Mouse (Mus musculus) heart, adult 18-20 months (tissue): ENCODE results near the gene Cox7b. TPM values are rescaled to one million over a fixed set of nuclear protein-coding genes. Genes with fewer than 3 reads are reported as not detected.
A peak's percentile ranks its signal among the peaks of the same experiment; 100 is the strongest.
"Not testable (repeated sequence)": the region's sequence is repeated elsewhere in the genome, so short reads cannot be mapped to it uniquely, and the experiment has no call there.

Experiments used
- DNase-seq, 2 experiments: peaks; one replicate each; pipeline ENCODE4 v3.0.0; 2021 to 2022; ENCODE audit warnings: mixed read lengths in 1 of 2
- long read RNA-seq, 2 experiments: library from polyadenylated mRNA; stranded (forward); transcript quantifications; one replicate each; pipeline ENCODE4 v2.0.0; 2021
- total RNA-seq, 2 experiments: library from RNA; stranded (reverse); gene quantifications; 2 replicates each; pipeline ENCODE4 v1.2.3; 2021

Cox7b gene
- total RNA-seq = 1,000 to 10,000 TPM; 1,613 to 1,714 TPM
- long read RNA-seq, experiment 1, transcript Cox7b-201 (3 exons, 1,001 nt) = major isoform, 2,045 of 2,287 reads
- long read RNA-seq, experiment 1, transcript Cox7b-203 (2 exons, 526 nt) = minor isoform, 20 of 2,287 reads
- long read RNA-seq, experiment 1, partial matches to known transcripts = 194 of 2,287 reads
- long read RNA-seq, experiment 1, other reads (novel, unspliced or antisense) = 28 of 2,287 reads
- long read RNA-seq, experiment 2, transcript Cox7b-201 (3 exons, 1,001 nt) = major isoform, 1,526 of 1,769 reads
- long read RNA-seq, experiment 2, transcript Cox7b-203 (2 exons, 526 nt) = minor isoform, 13 of 1,769 reads
- long read RNA-seq, experiment 2, partial matches to known transcripts = 209 of 1,769 reads
- long read RNA-seq, experiment 2, other reads (novel, unspliced or antisense) = 21 of 1,769 reads

DNA sequence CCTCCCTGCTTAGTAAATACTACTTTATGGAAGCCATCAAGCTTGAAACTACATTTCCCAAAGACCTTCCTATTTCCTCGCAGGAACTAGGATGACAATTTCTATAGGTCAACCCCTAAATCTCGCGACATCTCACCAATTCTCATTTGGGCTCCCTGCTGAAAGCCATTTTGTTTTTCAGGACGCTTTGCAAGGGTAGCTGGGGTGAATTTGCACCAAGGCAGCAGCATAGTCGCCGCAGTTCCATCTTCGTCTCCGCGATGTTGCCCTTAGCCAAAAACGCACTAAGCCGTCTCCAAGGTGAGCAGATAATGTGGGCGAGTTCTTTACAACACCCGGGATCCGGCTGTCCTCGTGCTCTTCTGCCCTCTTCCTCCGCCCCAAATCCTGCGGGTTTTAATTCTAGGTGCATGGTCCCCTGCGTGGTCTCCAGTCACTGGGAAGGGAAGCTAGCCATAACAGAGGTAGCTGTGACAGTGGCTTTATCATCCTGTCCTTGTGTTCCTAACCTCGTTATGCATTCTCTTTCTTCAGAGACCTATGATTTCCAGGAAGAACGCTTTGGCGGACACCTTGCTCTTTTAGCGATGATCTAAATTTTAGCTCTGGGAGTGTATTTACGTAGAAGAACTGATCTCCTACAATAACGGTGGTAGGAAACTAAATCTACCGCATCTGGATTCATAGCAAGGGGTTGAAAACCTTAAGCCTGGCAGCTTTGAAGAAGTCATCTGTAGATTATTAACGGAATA, at the start of gene Cox7b:
Gene Cox7b, plus strand, starts transcription at position 130 of the 752 bp plus-strand sequence.
- DNase-seq = peak; percentile 86 to 89

DNA sequence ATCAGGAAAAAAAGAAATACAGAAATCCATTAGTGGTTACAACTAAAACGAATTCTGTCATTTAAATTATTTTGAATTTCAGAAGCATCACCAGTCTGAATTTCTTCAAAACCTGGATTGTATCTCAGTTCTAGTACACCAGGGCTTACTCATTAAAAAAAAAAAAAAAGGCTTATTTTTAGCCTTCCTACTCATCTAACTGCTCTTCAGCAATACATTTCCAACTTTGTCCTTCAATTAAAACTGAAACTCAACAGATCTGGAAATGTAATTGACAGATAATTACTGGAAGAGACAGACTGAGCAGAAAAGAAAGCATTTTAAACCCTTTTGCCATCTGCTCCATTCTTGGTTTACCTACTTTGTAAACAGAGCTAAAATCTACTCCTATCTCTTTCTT, 13.9 kb upstream of the Cox7b start:
- no peak for DNase-seq

DNA sequence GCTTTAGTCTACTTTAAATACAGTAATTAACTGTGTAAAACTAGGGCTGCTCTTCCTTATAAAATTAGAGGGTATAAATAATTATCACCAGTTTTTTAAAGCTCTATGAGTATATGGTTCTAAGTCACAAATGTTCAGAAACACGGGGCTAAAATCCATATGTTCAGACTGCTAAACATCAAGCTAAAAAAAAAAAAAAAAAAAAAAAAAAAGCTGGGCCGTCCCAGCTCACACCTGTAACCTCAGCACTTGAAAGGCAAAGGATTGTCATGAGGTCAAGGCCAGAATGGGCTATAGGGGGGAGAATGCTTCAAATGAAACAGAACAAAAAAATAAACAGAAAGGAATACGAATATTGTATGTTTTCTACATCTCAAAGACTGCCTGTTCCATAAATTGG, 4.7 kb upstream of the Cox7b start:
- no peak for DNase-seq

GRCm38 (mm10) chrX:106011465-106012159, 3.9 kb upstream of the Cox7b start, which contains the start of gene Magt1:
Magt1 (minus strand) TSS chrX:106011906.
- peak; percentile 87 to 95 for DNase-seq

- no peak for DNase-seq
Measured at GRCm38 (mm10) chrX:106012559-106012958, 2.9 kb upstream of the Cox7b start.

DNA sequence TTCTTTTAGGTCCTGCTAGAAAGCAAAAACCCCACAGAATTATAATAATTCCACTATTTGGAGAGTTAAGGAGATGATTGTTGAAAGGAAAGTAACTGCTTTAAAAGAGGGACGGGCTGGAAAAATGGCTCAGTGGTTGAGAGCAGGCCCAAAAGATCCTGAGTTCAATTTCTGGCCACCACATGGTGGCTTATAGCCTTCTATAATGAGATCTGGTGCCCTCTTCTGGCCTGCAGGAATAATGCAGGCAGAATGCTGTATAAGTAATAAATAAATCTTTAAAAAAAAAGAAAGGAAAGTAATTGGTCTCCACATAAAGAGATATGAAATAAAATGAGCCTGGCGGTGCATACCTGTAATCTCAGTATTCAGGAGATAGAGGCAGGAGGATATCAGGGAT, 2.3 kb upstream of the Cox7b start:
- DNase-seq = peak; percentile 39 to 63

- DNase-seq = not testable (repeated sequence)
Measured at GRCm38 (mm10) chrX:106014741-106015377, 641 bp upstream of the Cox7b start.

DNA sequence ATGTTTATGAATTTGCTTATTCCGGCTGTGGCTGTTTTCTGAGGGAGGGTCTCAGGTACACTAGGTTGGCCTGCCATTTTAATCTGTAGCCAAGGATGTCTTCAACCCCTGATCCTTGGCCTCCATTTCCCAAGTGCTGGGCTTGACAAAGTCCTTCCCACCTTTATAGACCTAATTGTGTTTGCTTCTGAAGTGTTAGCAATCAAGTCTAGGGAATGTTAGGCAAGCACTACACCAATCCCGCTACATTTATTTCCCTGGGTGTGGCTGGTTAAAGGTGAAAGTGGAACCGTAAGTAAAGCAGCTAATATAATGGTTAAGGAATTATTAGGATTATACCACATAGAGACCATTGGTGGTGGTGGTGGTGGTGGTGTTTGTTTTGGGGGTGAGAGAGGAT, 1.6 kb downstream of the Cox7b start:
- DNase-seq = no peak

DNA sequence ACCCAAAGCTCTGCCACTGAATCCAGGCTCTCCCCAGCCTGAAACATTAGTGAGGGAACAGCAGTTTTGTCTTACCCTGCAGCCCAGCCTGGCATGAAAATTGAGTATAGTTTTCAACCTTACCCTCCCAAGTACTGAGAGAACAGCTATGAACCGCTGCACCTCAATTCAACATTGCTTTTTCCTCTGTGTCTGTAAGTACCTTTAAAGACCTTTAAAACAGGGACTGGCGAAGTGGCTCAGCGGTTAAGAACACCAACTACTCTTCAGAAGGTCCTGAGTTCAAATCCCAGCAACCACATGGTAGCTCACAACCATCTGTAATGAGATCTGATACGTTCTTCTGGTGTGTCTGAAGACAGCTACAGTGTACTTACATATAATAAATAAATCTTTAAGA, 2.0 kb downstream of the Cox7b start:
- DNase-seq = no peak

GRCm38 (mm10) chrX:106026418-106027342, 11.2 kb downstream of the Cox7b start, which contains the start of gene Atp7a:
Atp7a (plus strand) TSS chrX:106027276.
- peak; percentile 88 to 95 for DNase-seq

DNA sequence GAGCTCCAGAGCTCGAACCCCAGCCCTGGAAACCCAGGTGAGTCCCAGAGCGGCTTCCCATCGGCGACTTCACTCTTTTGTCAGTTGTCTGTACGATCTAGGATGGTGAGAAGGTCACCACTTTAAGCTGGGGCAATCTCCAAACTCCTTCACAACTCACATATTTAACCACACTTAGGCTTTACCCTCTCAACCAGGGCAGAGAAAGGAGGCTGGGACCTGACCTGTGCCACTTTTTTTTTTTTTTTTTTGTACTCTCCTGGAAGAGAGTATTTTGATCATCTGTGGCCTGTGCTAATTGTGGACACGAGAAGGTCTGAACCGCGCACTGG, 11.8 kb downstream of the Cox7b start:
- DNase-seq = no peak

GRCm38 (mm10) chrX:106030176-106030575, 14.7 kb downstream of the Cox7b start:
- no peak for DNase-seq

DNA sequence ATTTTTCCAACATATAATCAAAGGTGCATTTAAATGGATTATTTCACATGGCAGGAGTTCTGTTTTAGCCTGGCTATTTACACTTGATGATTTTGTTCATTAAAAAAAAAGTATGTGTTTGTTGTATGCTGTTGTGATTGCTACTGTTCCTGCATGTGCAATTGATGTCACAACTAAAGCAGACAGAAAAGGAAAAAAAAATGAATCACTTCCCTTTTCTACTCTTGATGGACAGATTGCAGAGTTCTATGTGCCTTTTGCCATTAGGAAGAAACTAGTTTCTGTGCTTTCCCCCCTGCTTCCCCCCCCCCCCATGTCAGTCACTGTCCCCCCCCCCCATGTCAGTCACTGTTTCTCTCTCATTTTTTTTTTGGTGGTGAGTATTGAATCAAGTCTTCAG, 15.6 kb downstream of the Cox7b start:
- DNase-seq = no peak

GRCm38 (mm10) chrX:106035727-106036126, 20.2 kb downstream of the Cox7b start:
- no peak for DNase-seq

DNA sequence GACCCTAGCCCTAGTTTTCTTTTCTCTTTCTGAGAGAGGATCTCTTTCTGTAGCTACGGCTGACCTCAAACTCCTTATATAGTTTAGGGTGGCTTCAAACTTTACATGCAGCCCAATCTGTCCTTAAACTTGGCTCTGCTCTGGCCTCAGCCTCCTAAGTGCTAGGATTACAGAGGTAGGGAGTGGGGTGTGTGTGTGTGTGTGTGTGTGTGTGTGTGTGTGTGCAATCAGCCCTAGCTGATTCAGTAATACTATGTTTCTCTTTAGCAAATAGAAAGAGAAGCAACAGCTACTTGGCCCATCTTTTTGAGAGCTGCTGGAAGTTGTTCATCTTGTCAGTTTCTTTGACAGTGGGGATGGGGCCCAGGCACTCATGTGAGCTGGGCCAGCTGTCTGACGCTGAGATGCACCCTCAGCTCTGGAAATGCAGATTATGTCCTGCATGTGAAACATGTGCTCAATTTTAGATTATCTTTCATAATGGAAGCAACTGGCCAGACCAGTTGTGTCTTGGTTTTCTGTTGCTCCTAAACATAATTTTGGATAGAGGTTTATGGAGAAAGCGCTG, 21.8 kb downstream of the Cox7b start:
- DNase-seq = no peak

GRCm38 (mm10) chrX:106043863-106044617, 28.5 kb downstream of the Cox7b start:
- DNase-seq = peak; percentile 21 to 31

DNA sequence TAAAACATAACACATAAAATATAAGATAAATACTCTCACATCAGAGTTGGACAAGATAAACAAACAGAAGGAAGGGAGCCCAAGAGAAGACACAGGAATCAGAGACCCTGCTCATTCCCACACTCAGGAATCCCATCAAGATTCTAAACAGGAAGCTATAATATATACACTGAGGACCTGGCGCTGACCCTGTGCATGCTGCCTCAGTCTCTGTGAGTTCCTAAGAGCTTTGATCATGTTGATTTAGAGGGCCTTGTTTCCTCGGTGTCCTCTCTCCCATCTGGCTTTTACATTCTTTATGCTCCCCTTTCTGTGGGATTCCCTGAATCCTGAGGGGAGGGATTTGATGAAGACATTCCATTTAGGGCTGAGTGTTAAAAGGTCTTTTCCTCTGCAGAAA, 30.0 kb downstream of the Cox7b start:
- DNase-seq = no peak

- no peak for DNase-seq
Measured at GRCm38 (mm10) chrX:106045928-106046327, 30.4 kb downstream of the Cox7b start.

DNA sequence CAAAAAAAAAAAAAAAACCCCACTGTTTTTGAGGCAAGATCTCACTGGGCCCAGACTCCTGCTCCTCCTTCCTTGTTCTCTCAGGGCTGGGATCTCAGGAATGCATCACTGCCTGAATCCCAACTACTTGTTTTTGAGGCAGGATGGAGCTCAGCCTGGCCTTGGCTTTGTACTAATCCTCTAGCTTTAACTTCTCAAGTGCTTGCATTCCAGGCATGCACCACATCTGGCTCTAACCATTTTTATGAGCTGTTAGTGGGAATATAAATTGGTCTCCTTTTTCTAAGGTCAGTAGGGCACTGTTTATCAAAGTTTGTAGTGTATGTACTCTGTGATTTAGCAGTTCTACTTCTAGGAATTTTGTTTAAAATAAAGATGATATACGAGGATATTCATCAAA, 32.7 kb downstream of the Cox7b start:
- no peak for DNase-seq
